ENCODE assay signal across 17 mouse cellular contexts in genomic region chr5:146289921-146290320, GRCm38 (mm10). TPM values are rescaled to one million over a fixed set of nuclear protein-coding genes. Genes with fewer than 3 reads are reported as not detected.
DNase-seq lines count a peak whose midpoint lies in the region; ATAC-seq and TF ChIP-seq lines count a peak whose summit lies in the region.
"Had no signal": no experiment of that assay in that cellular context is flagged by ENCODE, and none has a peak within 500 bp of the region (broad histone marks: within the 10 kb centered on the region; RNA-seq: fewer than 3 reads in every experiment).

No protein-coding gene starts in this region.

- no peak for TF ChIP-seq EP300 in liver, postnatal 0 days (IDR thresholded peaks at IDR 0.05; ENCODE audit: low read depth)

- no peaks in the 10 kb centered on the region for H3K9me3 ChIP-seq in kidney, embryonic 14.5 days (ENCODE audit: control insufficient read depth, low read length)
- no peaks in the 10 kb centered on the region for H3K9me3 ChIP-seq in kidney, embryonic 16.5 days (ENCODE audit: low read length)
- H3K9me3 ChIP-seq in liver, postnatal 0 days (ENCODE audit: low read length) = no peaks in the 10 kb centered on the region
- H3K9me3 ChIP-seq: embryonic facial prominence, embryonic 15.5 days; hindbrain, embryonic 15.5 days; neural tube, embryonic 13.5 days had no signal

- H3K4me3 ChIP-seq in kidney, embryonic 14.5 days (ENCODE audit: low read length) = no peak overlapping the region
- H3K4me3 ChIP-seq in kidney, embryonic 16.5 days (ENCODE audit: low read length) = no peak overlapping the region
- H3K4me3 ChIP-seq in liver, postnatal 0 days (ENCODE audit: low read depth, low read length) = no peak overlapping the region
- H3K4me3 ChIP-seq: embryonic facial prominence, embryonic 15.5 days; hindbrain, embryonic 15.5 days; neural tube, embryonic 13.5 days had no signal

- H3K27ac ChIP-seq in kidney, embryonic 14.5 days (ENCODE audit: low read depth, low read length) = no peak overlapping the region
- no peak overlapping the region; the same call in 1 of the 2 replicates for H3K27ac ChIP-seq in kidney, embryonic 16.5 days (ENCODE audit: low read length)
- H3K27ac ChIP-seq in liver, postnatal 0 days (ENCODE audit: low read depth) = peak overlapping the region; percentile 48
- H3K27ac ChIP-seq: embryonic facial prominence, embryonic 15.5 days; hindbrain, embryonic 15.5 days; neural tube, embryonic 13.5 days had no signal

- WGBS in kidney, embryonic 14.5 days = 61% methylated on average over 7 of the region's 7 CpGs
- WGBS in kidney, embryonic 16.5 days = 59% methylated on average over 7 of the region's 7 CpGs
- 67% methylated on average over 7 of the region's 7 CpGs for WGBS in liver, postnatal 0 days (ENCODE audit: insufficient replicate concordance)

- no peak overlapping the region for H3K9ac ChIP-seq in kidney, embryonic 14.5 days (ENCODE audit: low read depth, low read length)
- H3K9ac ChIP-seq in kidney, embryonic 16.5 days (replicated peaks; ENCODE audit: low read length) = no peak overlapping the region
- 0 out of 2 replicates have a peak overlapping the region, but pooled peaks have one; percentile 26 for H3K9ac ChIP-seq in liver, postnatal 0 days (replicated peaks)
- H3K9ac ChIP-seq: embryonic facial prominence, embryonic 15.5 days; hindbrain, embryonic 15.5 days; neural tube, embryonic 13.5 days had no signal

- no peak for ATAC-seq in kidney, embryonic 14.5 days (ENCODE audit: low FRiP score, low TSS enrichment)
- ATAC-seq in kidney, embryonic 16.5 days (ENCODE audit: low FRiP score, low TSS enrichment) = peak; percentile 77
- no peak for ATAC-seq in liver, postnatal 0 days

- no peak overlapping the region for H3K4me2 ChIP-seq in kidney, embryonic 14.5 days (replicated peaks; ENCODE audit: low read depth, low read length)
- H3K4me2 ChIP-seq in kidney, embryonic 16.5 days (replicated peaks; ENCODE audit: low read depth, low read length) = no peak overlapping the region
- no peak overlapping the region for H3K4me2 ChIP-seq in liver, postnatal 0 days (ENCODE audit: low read depth, low read length)
- H3K4me2 ChIP-seq: embryonic facial prominence, embryonic 15.5 days; hindbrain, embryonic 15.5 days; midbrain, embryonic 11.5 days; neural tube, embryonic 13.5 days had no signal

- no peaks in the 10 kb centered on the region for H3K4me1 ChIP-seq in kidney, embryonic 14.5 days (ENCODE audit: control insufficient read depth, insufficient read depth, low read length)
- H3K4me1 ChIP-seq in kidney, embryonic 16.5 days (ENCODE audit: insufficient read depth, low read length) = no peaks in the 10 kb centered on the region
- peaks cover 16% of the 10 kb centered on the region for H3K4me1 ChIP-seq in liver, postnatal 0 days (ENCODE audit: insufficient read depth)
- H3K4me1 ChIP-seq: embryonic facial prominence, embryonic 15.5 days; hindbrain, embryonic 15.5 days; neural tube, embryonic 13.5 days had no signal

- TF ChIP-seq CTCF in liver, postnatal 0 days (IDR thresholded peaks at IDR 0.05; ENCODE audit: low read depth) = no peak

- DNase-seq in kidney, adult 11 months = peak; percentile 75
- DNase-seq in kidney, adult 18-20 months = peak; percentile 49
- no peak for DNase-seq in liver, postnatal 0 days
- no peak for DNase-seq in cerebellum, postnatal 10 days
- no peak for DNase-seq in urinary bladder, postnatal 36 days (ENCODE audit: low spot score in 2 of 2)
- DNase-seq: cerebellum, postnatal 14 days; gastrocnemius, postnatal 10 days; heart, postnatal 10 days; lung, adult 18-20 months; lung, postnatal 36 days; thymus, postnatal 36 days had no signal

- no peaks in the 10 kb centered on the region for H3K27me3 ChIP-seq in kidney, embryonic 14.5 days (ENCODE audit: control insufficient read depth, insufficient read depth, low read length)
- no peaks in the 10 kb centered on the region for H3K27me3 ChIP-seq in kidney, embryonic 16.5 days (ENCODE audit: insufficient read depth, low read length)
- no peaks in the 10 kb centered on the region for H3K27me3 ChIP-seq in liver, postnatal 0 days (ENCODE audit: insufficient read depth, low read length)
- H3K27me3 ChIP-seq: embryonic facial prominence, embryonic 15.5 days; hindbrain, embryonic 15.5 days; neural tube, embryonic 13.5 days had no signal

- peaks cover 37% of the 10 kb centered on the region for H3K36me3 ChIP-seq in kidney, embryonic 14.5 days (ENCODE audit: control insufficient read depth, insufficient read depth, low read length)
- H3K36me3 ChIP-seq in kidney, embryonic 16.5 days (ENCODE audit: insufficient read depth, low read length) = peaks cover 29% of the 10 kb centered on the region
- peaks cover 39% of the 10 kb centered on the region for H3K36me3 ChIP-seq in liver, postnatal 0 days (replicated peaks; ENCODE audit: insufficient read depth, low read length)

RNA-seq across cellular contexts. Expression of gene Cdk8, which starts 58.9 kb away (rescaled TPM):
- 30.7 and 35.0 TPM in 2 replicates for polyA plus RNA-seq in kidney, embryonic 14.5 days (2014; fragmentation: Nextera tagmentation; extraction: Ambion mirVana)
- 11.4 and 12.4 TPM in 2 replicates for polyA plus RNA-seq in kidney, embryonic 16.5 days (2015; fragmentation: Nextera tagmentation; extraction: Ambion mirVana)
- 11.4 and 12.0 TPM in 2 replicates for polyA plus RNA-seq in liver, postnatal 0 days (2015; fragmentation: Nextera tagmentation; extraction: Ambion mirVana)

Comparison
In these comparisons a context has a peak if more than half of its experiments do, and no peak if none do; other contexts are left out.
1. DNase-seq: peak in kidney, adult 11 months (single experiment) and kidney, adult 18-20 months (single experiment); none in liver, postnatal 0 days (single experiment), cerebellum, postnatal 10 days (0 of 2) and urinary bladder, postnatal 36 days (0 of 2).